Mouse (Mus musculus) induced T-regulatory cell, adult 2 months (primary cell): ENCODE measurements around the gene Pcyt1b.

ENCODE experiments used
- DNase-seq: peaks from one replicate; pipeline ENCODE4 v3.0.0-alpha.2; 2012; ENCODE audit warnings: low read depth

Pcyt1b gene

GRCm38 (mm10) chrX:93732975-93733748 lies 78.5 kb downstream of the Pcyt1b start:
- no peak for DNase-seq

- DNase-seq: no peak
Measured at GRCm38 (mm10) chrX:93749165-93749564, 94.5 kb downstream of the Pcyt1b start.

GRCm38 (mm10) chrX:93750566-93750965 lies 95.9 kb downstream of the Pcyt1b start:
- DNase-seq: no peak

GRCm38 (mm10) chrX:93755210-93755842 lies 100.7 kb downstream of the Pcyt1b start:
- no peak for DNase-seq

- no peak for DNase-seq
Measured at GRCm38 (mm10) chrX:93756867-93757455, 102.3 kb downstream of the Pcyt1b start.

GRCm38 (mm10) chrX:93760770-93761169 lies 106.1 kb downstream of the Pcyt1b start:
- no peak for DNase-seq

DNA sequence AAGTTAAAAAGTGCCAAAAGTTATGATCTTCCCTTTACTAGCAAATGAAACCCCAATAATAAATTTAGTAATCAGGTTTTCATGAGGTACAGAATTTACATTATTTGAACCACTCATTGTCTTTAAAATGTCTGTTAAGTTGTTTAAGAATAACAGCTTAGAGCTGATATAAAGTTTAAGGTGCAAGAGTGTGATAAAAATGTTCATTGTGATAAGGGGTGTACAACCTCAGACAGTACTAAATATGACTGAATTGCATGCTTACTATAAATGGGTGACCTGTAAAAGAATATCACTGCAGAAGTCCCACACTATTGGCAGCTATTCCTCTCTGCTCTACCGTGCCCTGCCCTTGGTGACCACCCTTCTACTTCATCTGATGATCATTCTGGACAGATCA lies 134.9 kb downstream of the Pcyt1b start:
- DNase-seq: no peak

DNA sequence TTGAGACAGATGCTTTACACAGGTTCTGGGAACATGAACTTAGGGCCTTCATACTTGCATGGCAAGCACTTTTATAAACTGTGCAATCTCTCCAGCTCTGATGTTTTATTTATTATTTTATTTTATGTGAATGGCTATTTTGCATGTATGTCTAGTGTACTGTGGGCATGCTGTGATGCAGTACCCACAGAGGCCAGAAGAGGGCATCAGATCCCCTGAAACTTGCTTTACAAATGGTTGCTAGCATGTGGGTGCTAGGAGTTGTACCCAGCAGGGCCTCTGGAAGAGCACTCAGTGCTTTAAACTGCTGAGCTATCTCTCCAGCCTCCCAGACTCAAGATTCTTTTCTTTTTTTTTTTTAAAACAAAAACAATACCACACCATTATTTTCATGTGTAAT lies 138.5 kb downstream of the Pcyt1b start:
- peak; percentile 67 for DNase-seq
